Mouse (Mus musculus) hindbrain, embryonic 15.5 days (tissue): ENCODE measurements around the gene Pou3f1. TPM values are rescaled to one million over a fixed set of nuclear protein-coding genes. Genes with fewer than 3 reads are reported as not detected.
"Not testable (repeated sequence)": the region's sequence is repeated elsewhere in the genome, so short reads cannot be mapped to it uniquely, and the experiment has no call there.

ENCODE experiments used
- ATAC-seq: fragments of 200-750 bp; cut with Nextera tagmentation; 2 replicates; pipeline ENCODE4 v1.8.0; 2017; ENCODE audit warnings: low read depth, moderate number of reproducible peaks, moderate TSS enrichment; ENCODE audit not compliant: low FRiP score
- H3K27ac ChIP-seq: fragments of 300-500 bp; sonication (generic); replicated peaks from 2 replicates; pipeline ENCODE4 v1.5.1; 2015; ENCODE audit warnings: mild to moderate bottlenecking, inconsistent platforms
- H3K27me3 ChIP-seq: fragments of 300-500 bp; sonication (generic); 2 replicates; pipeline ENCODE4 v1.6.1; 2015; ENCODE audit warnings: control low read depth, inconsistent platforms
- H3K36me3 ChIP-seq: fragments of 300-500 bp; sonication (generic); 2 replicates; pipeline ENCODE4 v1.6.1; 2015; ENCODE audit warnings: control low read depth, inconsistent platforms
- H3K4me1 ChIP-seq: fragments of 300-500 bp; sonication (generic); replicated peaks from 2 replicates; pipeline ENCODE4 v1.6.1; 2015; ENCODE audit warnings: control low read depth, inconsistent platforms
- H3K4me2 ChIP-seq: fragments of 300-500 bp; sonication (generic); 2 replicates; pipeline ENCODE4 v1.6.1; 2015; ENCODE audit warnings: moderate library complexity, mild to moderate bottlenecking, inconsistent platforms
- H3K4me3 ChIP-seq: fragments of 300-500 bp; sonication (generic); 2 replicates; pipeline ENCODE4 v1.5.1; 2015; ENCODE audit warnings: mild to moderate bottlenecking, inconsistent platforms
- H3K9ac ChIP-seq: fragments of 300-500 bp; sonication (generic); 2 replicates; pipeline ENCODE4 v1.6.1; 2015; ENCODE audit warnings: inconsistent platforms
- H3K9me3 ChIP-seq: fragments of 300-500 bp; sonication (generic); 2 replicates; pipeline ENCODE4 v1.6.1; 2016; ENCODE audit warnings: control low read depth, inconsistent platforms
- WGBS: fragments of 180-500 bp; shearing (Covaris S2); methylation state at CpG from one replicate; pipeline ENCODE4 v1.1.7; 2015; 5-methylcytosine and 5-hydroxymethylcytosine counted together
- polyA plus RNA-seq: library from polyadenylated mRNA; unstranded; fragments of >200 nt; fragmentation: Nextera tagmentation; extraction: Ambion mirVana; gene quantifications from 2 replicates; pipeline ENCODE4 v1.2.1, GENCODE M21; 2015

The Pou3f1 gene
- polyA plus RNA-seq, 1 experiment from 2014 or later, result 7.9 TPM

DNA sequence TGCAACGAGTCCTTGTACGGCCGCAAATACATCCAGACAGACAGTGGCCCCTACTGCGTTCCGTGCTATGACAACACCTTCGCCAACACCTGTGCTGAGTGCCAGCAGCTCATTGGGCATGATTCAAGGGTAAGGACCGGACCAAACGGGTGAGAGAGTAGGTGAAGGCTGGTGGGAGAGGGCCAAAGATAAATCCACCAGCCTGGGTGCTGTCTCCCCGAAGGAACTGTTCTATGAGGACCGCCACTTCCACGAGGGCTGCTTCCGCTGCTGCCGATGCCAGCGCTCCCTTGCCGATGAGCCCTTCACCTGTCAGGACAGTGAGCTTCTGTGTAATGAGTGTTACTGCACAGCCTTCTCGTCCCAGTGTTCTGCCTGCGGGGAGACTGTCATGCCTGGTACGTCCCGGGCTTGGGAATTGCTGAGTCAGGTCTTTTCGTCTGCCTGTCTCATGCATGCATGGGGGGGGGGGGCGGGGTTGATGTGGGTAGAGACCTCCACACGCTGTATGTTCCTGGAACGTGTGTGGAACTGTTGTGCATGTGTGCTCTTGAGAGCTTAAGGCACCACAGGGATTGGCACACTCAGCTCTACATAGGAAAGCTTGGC, 49.2 kb downstream of the Pou3f1 start:
- no peaks in the 10 kb centered on the region for H3K9me3 ChIP-seq
- H3K4me1 ChIP-seq, result peaks cover 46% of the 10 kb centered on the region
- no peak overlapping the region for H3K4me3 ChIP-seq
- peaks cover 22% of the 10 kb centered on the region for H3K27me3 ChIP-seq
- H3K36me3 ChIP-seq, result no peaks in the 10 kb centered on the region
- ATAC-seq, result no peak
- no peak overlapping the region for H3K4me2 ChIP-seq
- H3K9ac ChIP-seq, result no peak overlapping the region
- 81% methylated on average over 23 of the region's 23 CpGs for WGBS
- no peak overlapping the region for H3K27ac ChIP-seq

- H3K4me3 ChIP-seq, H3K27ac ChIP-seq, ATAC-seq, H3K36me3 ChIP-seq, H3K4me2 ChIP-seq, H3K9me3 ChIP-seq, H3K9ac ChIP-seq: not testable (repeated sequence)
- WGBS, result 91% methylated on average over 25 of the region's 25 CpGs
- Histone ChIP-seq H3K4me1 (peaks cover 32% of the 10 kb centered on the region), H3K27me3 (peaks cover 23% of the 10 kb centered on the region)
Observed at GRCm38 (mm10) chr4:124707381-124708199, 51.0 kb downstream of the Pou3f1 start.

GRCm38 (mm10) chr4:124708200-124708517, 51.6 kb downstream of the Pou3f1 start:
- not testable (repeated sequence) for H3K9me3 ChIP-seq, H3K9ac ChIP-seq, ATAC-seq, H3K36me3 ChIP-seq, H3K4me3 ChIP-seq
- H3K27ac ChIP-seq, result 0 out of 2 replicates have a peak overlapping the region, but pooled peaks have one; percentile 51
- peak overlapping the region; percentile 60; the same call in 1 of the 2 replicates for H3K4me2 ChIP-seq
- H3K4me1 ChIP-seq, result peaks cover 32% of the 10 kb centered on the region
- WGBS, result 20% methylated on average over 1 of the region's 1 CpGs
- peaks cover 23% of the 10 kb centered on the region for H3K27me3 ChIP-seq

DNA sequence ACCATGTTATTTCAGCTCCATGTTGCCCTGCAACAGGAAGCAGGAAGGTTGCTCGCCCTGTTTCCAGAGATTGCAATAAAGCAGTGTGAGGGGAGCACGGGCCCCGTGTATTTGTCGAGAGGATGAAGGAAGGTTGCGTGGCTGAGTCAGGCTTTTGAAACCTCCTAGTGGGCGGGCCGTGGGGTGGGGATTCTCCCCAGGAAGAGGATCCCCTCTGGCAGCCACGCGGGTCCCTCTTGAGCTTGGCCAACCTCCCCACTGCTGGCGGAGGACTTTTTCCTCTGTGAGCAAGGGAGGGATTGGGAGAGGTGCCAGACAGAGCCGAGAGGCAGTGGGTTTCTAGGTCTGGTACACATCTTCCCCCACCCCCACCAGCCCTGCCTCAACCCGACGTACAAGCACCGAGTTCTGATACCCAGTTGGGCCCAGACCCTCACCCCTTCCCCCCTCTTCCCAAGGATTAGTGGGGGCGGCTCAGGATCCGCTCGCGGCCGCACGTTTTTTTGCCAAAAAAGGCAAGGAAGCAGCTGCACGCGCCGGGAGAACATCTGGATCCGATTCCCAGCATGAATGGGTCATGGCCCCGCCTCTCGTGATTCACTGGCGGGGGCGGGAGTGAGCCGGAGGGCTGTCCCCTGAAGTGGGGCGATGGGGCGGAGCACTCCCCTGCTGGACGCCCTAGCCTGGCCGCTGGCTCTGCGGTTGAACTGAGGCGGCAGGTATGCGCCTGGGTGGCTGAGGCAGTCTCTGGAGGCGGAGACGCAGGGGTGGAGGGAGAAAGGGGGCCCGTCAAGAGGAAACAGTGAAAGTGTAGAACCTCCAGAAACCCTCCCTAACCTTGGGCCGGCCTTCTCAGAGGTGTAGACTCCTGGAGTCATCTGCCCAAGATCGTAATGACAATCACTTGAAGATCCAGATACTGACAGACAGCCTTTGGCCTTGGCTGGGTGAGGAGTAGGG, 52.2 kb downstream of the Pou3f1 start:
- H3K9ac ChIP-seq, result 0 out of 2 replicates have a peak overlapping the region, but pooled peaks have one; percentile 34
- 0 out of 2 replicates have a peak, but pooled peaks have one; percentile 21 for ATAC-seq
- peaks cover 32% of the 10 kb centered on the region for H3K4me1 ChIP-seq
- 2% methylated on average over 41 of the region's 41 CpGs for WGBS
- peak overlapping the region; percentile 31 for H3K4me3 ChIP-seq
- no peaks in the 10 kb centered on the region for H3K9me3 ChIP-seq
- H3K4me2 ChIP-seq, result peak overlapping the region; percentile 60
- peak overlapping the region; percentile 51; the same call in 1 of the 2 replicates for H3K27ac ChIP-seq
- H3K36me3 ChIP-seq, result no peaks in the 10 kb centered on the region
- peaks cover 21% of the 10 kb centered on the region for H3K27me3 ChIP-seq

- 0 out of 2 replicates have a peak overlapping the region, but pooled peaks have one; percentile 8 for H3K9ac ChIP-seq
- peaks cover 26% of the 10 kb centered on the region for H3K4me1 ChIP-seq
- peak overlapping the region; percentile 11; the same call in 1 of the 2 replicates for H3K4me3 ChIP-seq
- no peaks in the 10 kb centered on the region for H3K9me3 ChIP-seq
- peaks cover 21% of the 10 kb centered on the region for H3K27me3 ChIP-seq
- H3K4me2 ChIP-seq, result peak overlapping the region; percentile 43
- 2% methylated on average over 18 of the region's 18 CpGs for WGBS
- H3K36me3 ChIP-seq, result no peaks in the 10 kb centered on the region
- H3K27ac ChIP-seq, result no peak overlapping the region; the same call in 1 of the 2 replicates
- no peak for ATAC-seq
Observed at GRCm38 (mm10) chr4:124709961-124710446, 53.4 kb downstream of the Pou3f1 start.

Other genes with a start within 250 kb of the Pou3f1 start
- 0.23 and 0.31 TPM in 2 replicates for gene 3100002H09Rik, start 46.0 kb upstream of the Pou3f1 start, polyA plus RNA-seq
- gene Utp11, start 36.8 kb downstream of the Pou3f1 start, polyA plus RNA-seq, result 39.1 and 39.5 TPM in 2 replicates
- gene Fhl3, start 43.9 kb downstream of the Pou3f1 start, polyA plus RNA-seq, result 1.6 and 2.8 TPM in 2 replicates
- gene Sf3a3, start 58.0 kb downstream of the Pou3f1 start, polyA plus RNA-seq, result 96.2 and 106 TPM in 2 replicates
- 22.9 and 26.1 TPM in 2 replicates for gene Inpp5b, start 85.0 kb downstream of the Pou3f1 start, polyA plus RNA-seq
- 11.1 and 11.6 TPM in 2 replicates for gene Mtf1, start 145.3 kb downstream of the Pou3f1 start, polyA plus RNA-seq
- gene Yrdc, start 193.9 kb downstream of the Pou3f1 start, polyA plus RNA-seq, result 46.3 and 50.4 TPM in 2 replicates
- gene 1110065P20Rik, start 194.4 kb downstream of the Pou3f1 start, polyA plus RNA-seq, result 98.8 and 103 TPM in 2 replicates
- 15.9 and 16.0 TPM in 2 replicates for gene Maneal, start 205.4 kb downstream of the Pou3f1 start, polyA plus RNA-seq
- gene Epha10, start 224.1 kb downstream of the Pou3f1 start, polyA plus RNA-seq, result 12.8 and 13.5 TPM in 2 replicates